In genomic region chr3:98428928-98429525, GRCm38 (mm10) we compare ENCODE assay signal across 8 mouse cellular contexts. TPM values are rescaled to one million over a fixed set of nuclear protein-coding genes. Genes with fewer than 3 reads are reported as not detected.
DNase-seq lines count a peak whose midpoint lies in the region; ATAC-seq and TF ChIP-seq lines count a peak whose summit lies in the region.

No protein-coding gene starts in this region.

- H3K36me3 ChIP-seq in kidney, embryonic 14.5 days (ENCODE audit: control insufficient read depth, insufficient read depth, low read length): peaks cover 2% of the 10 kb centered on the region; the same call in 1 of the 2 replicates
- peaks cover 2% of the 10 kb centered on the region; the same call in 1 of the 2 replicates for H3K36me3 ChIP-seq in kidney, adult 2 months (ENCODE audit: control insufficient read depth, insufficient read depth, low read length)
- no peaks in the 10 kb centered on the region for H3K36me3 ChIP-seq in MEL (ENCODE audit: control insufficient read depth in 1 of 2, insufficient read depth in 2 of 2, low read length in 2 of 2)
- no peaks in the 10 kb centered on the region for H3K36me3 ChIP-seq in liver, embryonic 16.5 days (ENCODE audit: control insufficient read depth, insufficient read depth)

- TF ChIP-seq EP300 in MEL (IDR thresholded peaks at IDR 0.05; ENCODE audit: low read depth in 1 of 2, low read length in 2 of 2): no peak

- no peak for ATAC-seq in kidney, embryonic 14.5 days (ENCODE audit: low FRiP score, low TSS enrichment)
- peak; percentile 57 for ATAC-seq in granulocyte monocyte progenitor cell, adult 5-6 weeks (replicated peaks; ENCODE audit: poor library complexity, severe bottlenecking)
- no peak for ATAC-seq in liver, embryonic 16.5 days (ENCODE audit: low read depth)

- TF ChIP-seq CTCF in kidney, adult 2 months (conservative IDR thresholded peaks at IDR 0.05; ENCODE audit: insufficient read depth, insufficient read length, low read depth, low read length): no peak
- TF ChIP-seq CTCF in MEL (IDR thresholded peaks at IDR 0.05 in 2 of 3, conservative IDR thresholded peaks at IDR 0.05 in 1 of 3; ENCODE audit: control insufficient read depth in 1 of 3, insufficient read depth in 1 of 3, low read depth in 2 of 3, low read length in 3 of 3, poor library complexity in 1 of 3, severe bottlenecking in 1 of 3): no peak

- no peaks in the 10 kb centered on the region for H3K79me2 ChIP-seq in MEL (ENCODE audit: control insufficient read depth, insufficient read depth, low read length, poor library complexity)

- peak overlapping the region; percentile 58 for H3K4me3 ChIP-seq in kidney, embryonic 14.5 days (ENCODE audit: low read length)
- no peak overlapping the region for H3K4me3 ChIP-seq in kidney, adult 2 months (ENCODE audit: insufficient read depth, low read depth, low read length)
- H3K4me3 ChIP-seq in MEL (ENCODE audit: control insufficient read depth in 1 of 2, insufficient read depth in 1 of 2, low read depth in 2 of 2, low read length in 2 of 2): no peak overlapping the region
- no peak overlapping the region; the same call in 1 of the 2 replicates for H3K4me3 ChIP-seq in liver, embryonic 16.5 days (ENCODE audit: low read depth, low read length)

- no peaks in the 10 kb centered on the region for H3K9me3 ChIP-seq in kidney, embryonic 14.5 days (ENCODE audit: control insufficient read depth, low read length)
- no peaks in the 10 kb centered on the region for H3K9me3 ChIP-seq in MEL (replicated peaks; ENCODE audit: insufficient read depth, low read length)
- no peaks in the 10 kb centered on the region for H3K9me3 ChIP-seq in liver, embryonic 16.5 days (replicated peaks; ENCODE audit: control insufficient read depth, low read length)

- no peak for TF ChIP-seq RAD21 in MEL (IDR thresholded peaks at IDR 0.05; ENCODE audit: low read depth, low read length)

- H3K4me2 ChIP-seq in kidney, embryonic 14.5 days (replicated peaks; ENCODE audit: low read depth, low read length): peak overlapping the region; percentile 98
- H3K4me2 ChIP-seq in liver, embryonic 16.5 days (ENCODE audit: low read depth, low read length): peak overlapping the region; percentile 77

- TF ChIP-seq POLR2A in kidney, adult 2 months (IDR thresholded peaks at IDR 0.05; ENCODE audit: low read depth, low read length): no peak
- TF ChIP-seq POLR2A in MEL (IDR thresholded peaks at IDR 0.05; ENCODE audit: control insufficient read depth in 1 of 2, insufficient read depth in 1 of 2, low read depth in 1 of 2, low read length in 2 of 2, poor library complexity in 1 of 2): no peak

- no peak for DNase-seq in kidney, adult 2 months
- DNase-seq in MEL (ENCODE audit: low read depth, low spot score): peak; percentile 0
- no peak for DNase-seq in left cerebral cortex, adult 8-10 months (ENCODE audit: low spot score in 2 of 2)
- DNase-seq in ovary, postnatal 10 days (ENCODE audit: low spot score): no peak
- no peak for DNase-seq in natural killer cell, adult 2 months (ENCODE audit: low spot score in 2 of 2)

- 0 out of 2 replicates have a peak, but pooled peaks cover 11% of the 10 kb centered on the region for H3K27me3 ChIP-seq in kidney, embryonic 14.5 days (ENCODE audit: control insufficient read depth, insufficient read depth, low read length)
- H3K27me3 ChIP-seq in kidney, adult 2 months (replicated peaks; ENCODE audit: control insufficient read depth, insufficient read depth, low read length): no peaks in the 10 kb centered on the region
- H3K27me3 ChIP-seq in MEL (ENCODE audit: control insufficient read depth in 1 of 2, insufficient read depth in 2 of 2, low read length in 2 of 2): peaks cover 2 to 17% of the 10 kb centered on the region in 2 experiments
- peaks cover 36% of the 10 kb centered on the region for H3K27me3 ChIP-seq in liver, embryonic 16.5 days (ENCODE audit: control insufficient read depth, insufficient read depth, low read depth, low read length)

- H3K9ac ChIP-seq in kidney, embryonic 14.5 days (ENCODE audit: low read depth, low read length): peak overlapping the region; percentile 70; the same call in 1 of the 2 replicates
- no peak overlapping the region for H3K9ac ChIP-seq in MEL (ENCODE audit: control insufficient read depth, low read depth, low read length, poor library complexity, severe bottlenecking)
- no peak overlapping the region for H3K9ac ChIP-seq in liver, embryonic 16.5 days (ENCODE audit: low read depth, low read length)

- peaks cover 16% of the 10 kb centered on the region; the same call in 1 of the 2 replicates for H3K4me1 ChIP-seq in kidney, embryonic 14.5 days (ENCODE audit: control insufficient read depth, insufficient read depth, low read length)
- H3K4me1 ChIP-seq in kidney, adult 2 months (ENCODE audit: control insufficient read depth, insufficient read depth, low read length): 0 out of 2 replicates have a peak, but pooled peaks cover 4% of the 10 kb centered on the region
- H3K4me1 ChIP-seq in MEL (ENCODE audit: control insufficient read depth in 1 of 2, insufficient read depth in 2 of 2, low read length in 2 of 2): peaks cover 0 to 4% of the 10 kb centered on the region in 2 experiments; a peak in 1 of 4 replicates
- peaks cover 2% of the 10 kb centered on the region; the same call in 1 of the 2 replicates for H3K4me1 ChIP-seq in liver, embryonic 16.5 days (ENCODE audit: control insufficient read depth, low read depth, low read length)

- no peak overlapping the region for H3K27ac ChIP-seq in kidney, embryonic 14.5 days (ENCODE audit: low read depth, low read length)
- no peak overlapping the region for H3K27ac ChIP-seq in kidney, adult 2 months (ENCODE audit: insufficient read depth, low read depth, low read length)
- H3K27ac ChIP-seq in MEL (ENCODE audit: control insufficient read depth, low read depth, low read length): no peak overlapping the region
- H3K27ac ChIP-seq in liver, embryonic 16.5 days (ENCODE audit: low read length): no peak overlapping the region

- 26% methylated on average over 8 of the region's 8 CpGs for WGBS in kidney, embryonic 14.5 days
- WGBS in kidney, adult 2 months: 68% methylated on average over 8 of the region's 8 CpGs
- WGBS in liver, embryonic 16.5 days (ENCODE audit: insufficient replicate concordance): 4% methylated on average over 8 of the region's 8 CpGs

TF ChIP-seq in MEL, 35 proteins besides CTCF, POLR2A, EP300 and RAD21:
- TF ChIP-seq MEF2A (IDR thresholded peaks at IDR 0.05; ENCODE audit: extremely low read depth, insufficient replicate concordance, low read depth, low read length, poor library complexity, severe bottlenecking) (no peak), UBTF (IDR thresholded peaks at IDR 0.05; ENCODE audit: borderline replicate concordance, insufficient read depth, low read depth, low read length) (no peak), CHD1 (IDR thresholded peaks at IDR 0.05; ENCODE audit: low read depth, low read length) (no peak), RCOR1 (IDR thresholded peaks at IDR 0.05; ENCODE audit: low read depth, low read length) (no peak), SMC3 (IDR thresholded peaks at IDR 0.05; ENCODE audit: low read depth, low read length) (no peak), TCF12 (IDR thresholded peaks at IDR 0.05; ENCODE audit: low read depth, low read length) (no peak), SIN3A (IDR thresholded peaks at IDR 0.05; ENCODE audit: low read length) (no peak), POLR2AphosphoS5 (IDR thresholded peaks at IDR 0.05; ENCODE audit: borderline replicate concordance, low read depth, low read length) (no peak), TAL1 (IDR thresholded peaks at IDR 0.05; ENCODE audit: low read length) (no peak), ZMIZ1 (IDR thresholded peaks at IDR 0.05; ENCODE audit: low read depth, low read length) (no peak), ETS1 (IDR thresholded peaks at IDR 0.05; ENCODE audit: low read depth, low read length) (no peak), ZC3H11A (IDR thresholded peaks at IDR 0.05; ENCODE audit: low read depth, low read length) (no peak)
TF ChIP-seq in MEL: peak in this region for 0.

RNA-seq across cellular contexts. Expression of gene Gm4450, which starts 27.9 kb away (rescaled TPM):
- 4.8 and 8.3 TPM in 2 replicates for polyA plus RNA-seq in kidney, embryonic 14.5 days (2014; fragmentation: Nextera tagmentation; extraction: Ambion mirVana)
- polyA plus RNA-seq in kidney, adult 2 months (2012; rRNA removed): 306 and 370 TPM in 2 replicates
- not detected in 2 replicates for total RNA-seq in MEL (2012; rRNA removed)
- not detected for polyA plus RNA-seq in MEL (2012; ENCODE audit: insufficient read depth in 1 of 2, insufficient read length in 2 of 2, low read depth in 1 of 2, low replicate concordance in 2 of 2, missing spikeins in 1 of 2)
- not detected in 2 replicates for total RNA-seq in granulocyte monocyte progenitor cell, adult 5-6 weeks (2014; fragmentation: Nextera tagmentation)
- not detected in 2 replicates for total RNA-seq in granulocyte monocyte progenitor cell, adult 5-6 weeks (2017)
- polyA plus RNA-seq in liver, embryonic 16.5 days (2015; fragmentation: Nextera tagmentation; extraction: Ambion mirVana): not detected in 2 replicates
- total RNA-seq in left cerebral cortex, adult 8-10 months (2022): not detected

RNA-seq across cellular contexts. Expression of gene Zfp697, which starts 46.8 kb away (rescaled TPM):
- 18.0 and 21.5 TPM in 2 replicates for polyA plus RNA-seq in kidney, embryonic 14.5 days (2014; fragmentation: Nextera tagmentation; extraction: Ambion mirVana)
- 14.7 and 16.2 TPM in 2 replicates for polyA plus RNA-seq in kidney, adult 2 months (2012; rRNA removed)
- 0.03 and 0.04 TPM in 2 replicates for total RNA-seq in MEL (2012; rRNA removed)
- polyA plus RNA-seq in MEL (2012; ENCODE audit: insufficient read depth in 1 of 2, insufficient read length in 2 of 2, low read depth in 1 of 2, low replicate concordance in 2 of 2, missing spikeins in 1 of 2): not detected
- 1.4 and 3.5 TPM in 2 replicates for total RNA-seq in granulocyte monocyte progenitor cell, adult 5-6 weeks (2014; fragmentation: Nextera tagmentation)
- total RNA-seq in granulocyte monocyte progenitor cell, adult 5-6 weeks (2017): 0.36 and 1.5 TPM in 2 replicates
- 2.0 and 2.1 TPM in 2 replicates for polyA plus RNA-seq in liver, embryonic 16.5 days (2015; fragmentation: Nextera tagmentation; extraction: Ambion mirVana)
- 10 to 100 TPM; 26.9 to 30.8 (median 27.6) TPM for total RNA-seq in left cerebral cortex, adult 8-10 months (2022)

Comparison
In these comparisons a context has a peak if more than half of its experiments do, and no peak if none do; other contexts are left out.
1. RNA of gene Gm4450, which starts 27.9 kb away (polyA plus RNA-seq): 306 to 370 TPM in kidney, adult 2 months; 4.8 to 8.3 TPM in kidney, embryonic 14.5 days, not detected in MEL and not detected in liver, embryonic 16.5 days; every median in the first group is over 10 times any median in the second.